Mouse (Mus musculus): ENCODE measurements around the gene Rhbg. TPM values are rescaled to one million over a fixed set of nuclear protein-coding genes. Genes with fewer than 3 reads are reported as not detected.
A peak's percentile ranks its signal among the peaks of the same experiment; 100 is the strongest.
"Not testable (repeated sequence)": the region's sequence is repeated elsewhere in the genome, so short reads cannot be mapped to it uniquely, and the experiment has no call there.

The Rhbg gene
- polyA plus RNA-seq (2016; fragmentation: Nextera tagmentation; extraction: Ambion mirVana) = 0.64 and 1.3 TPM in 2 replicates

GRCm38 (mm10) chr3:88254268-88254926 is at the start of gene Rhbg:
Rhbg (minus strand) TSS chr3:88254709.
- H3K27ac ChIP-seq = no peak within 1 kb of the TSS
- H3K36me3 ChIP-seq = no peaks in the 10 kb centered on the region
- peak within 1 kb of the TSS; percentile 57 for H3K4me2 ChIP-seq (replicated peaks)
- H3K9ac ChIP-seq = peak within 1 kb of the TSS; percentile 39; the same call in 1 of the 2 replicates
- peak within 1 kb of the TSS; percentile 31 for H3K4me3 ChIP-seq
- H3K4me1 ChIP-seq = no peaks in the 10 kb centered on the region
- H3K27me3 ChIP-seq = peaks cover 43% of the 10 kb centered on the region
- 3% methylated on average over 34 of the region's 34 CpGs for WGBS
- H3K9me3 ChIP-seq = no peaks in the 10 kb centered on the region
- ATAC-seq (ENCODE audit: insufficient number of reproducible peaks, insufficient read depth, low FRiP score, low TSS enrichment) = no peak

- 95% methylated on average over 1 of the region's 1 CpGs for WGBS
- ATAC-seq (ENCODE audit: insufficient number of reproducible peaks, insufficient read depth, low FRiP score, low TSS enrichment) = no peak
- H3K4me1 ChIP-seq = peaks cover 14% of the 10 kb centered on the region
- H3K4me3 ChIP-seq = no peak overlapping the region
- H3K9me3 ChIP-seq = no peaks in the 10 kb centered on the region
- no peak overlapping the region for H3K4me2 ChIP-seq (replicated peaks)
- H3K27ac ChIP-seq = no peak overlapping the region
- no peak overlapping the region for H3K9ac ChIP-seq
- H3K27me3 ChIP-seq = no peaks in the 10 kb centered on the region
- peaks cover 48% of the 10 kb centered on the region for H3K36me3 ChIP-seq
Measured at GRCm38 (mm10) chr3:88299172-88299571, 44.7 kb upstream of the Rhbg start.

GRCm38 (mm10) chr3:88297321-88297851 is 42.9 kb upstream of the Rhbg start:
- Histone ChIP-seq H3K4me1 (peaks cover 14% of the 10 kb centered on the region), H3K36me3 (peaks cover 32% of the 10 kb centered on the region), H3K9ac (peak overlapping the region; percentile 84), H3K27ac (peak overlapping the region; percentile 94), H3K27me3 (no peaks in the 10 kb centered on the region), H3K4me3 (peak overlapping the region; percentile 78), H3K9me3 (no peaks in the 10 kb centered on the region), H3K4me2 (replicated peaks) (peak overlapping the region; percentile 85)
- under 1% methylated on average over 30 of the region's 30 CpGs for WGBS
- ATAC-seq (ENCODE audit: insufficient number of reproducible peaks, insufficient read depth, low FRiP score, low TSS enrichment) = no peak

GRCm38 (mm10) chr3:88296561-88297318 is 42.2 kb upstream of the Rhbg start, which contains the start of the genes Tsacc and Cct3:
Tsacc (minus strand) TSS chr3:88296999.
Cct3 (plus strand) TSS chr3:88297116.
- peak; percentile 100 for ATAC-seq (ENCODE audit: insufficient number of reproducible peaks, insufficient read depth, low FRiP score, low TSS enrichment)
- Histone ChIP-seq H3K4me2 (replicated peaks) (peak within 1 kb of the TSS; percentile 85), H3K4me1 (peaks cover 14% of the 10 kb centered on the region), H3K27ac (peak within 1 kb of the TSS; percentile 94), H3K9me3 (no peaks in the 10 kb centered on the region), H3K27me3 (no peaks in the 10 kb centered on the region), H3K9ac (peak within 1 kb of the TSS; percentile 84), H3K36me3 (peaks cover 27% of the 10 kb centered on the region), H3K4me3 (peak within 1 kb of the TSS; percentile 78)
- 1% methylated on average over 44 of the region's 44 CpGs for WGBS

GRCm38 (mm10) chr3:88296110-88296560 is 41.6 kb upstream of the Rhbg start:
- Histone ChIP-seq H3K4me2 (replicated peaks) (peak overlapping the region; percentile 59), H3K9me3 (no peaks in the 10 kb centered on the region), H3K27me3 (no peaks in the 10 kb centered on the region), H3K36me3 (peaks cover 21% of the 10 kb centered on the region), H3K9ac (peak overlapping the region; percentile 51), H3K4me3 (peak overlapping the region; percentile 78), H3K4me1 (peaks cover 14% of the 10 kb centered on the region), H3K27ac (peak overlapping the region; percentile 90)
- peak; percentile 19; the same call in 1 of the 2 replicates for ATAC-seq (ENCODE audit: insufficient number of reproducible peaks, insufficient read depth, low FRiP score, low TSS enrichment)
- 2% methylated on average over 12 of the region's 12 CpGs for WGBS

DNA sequence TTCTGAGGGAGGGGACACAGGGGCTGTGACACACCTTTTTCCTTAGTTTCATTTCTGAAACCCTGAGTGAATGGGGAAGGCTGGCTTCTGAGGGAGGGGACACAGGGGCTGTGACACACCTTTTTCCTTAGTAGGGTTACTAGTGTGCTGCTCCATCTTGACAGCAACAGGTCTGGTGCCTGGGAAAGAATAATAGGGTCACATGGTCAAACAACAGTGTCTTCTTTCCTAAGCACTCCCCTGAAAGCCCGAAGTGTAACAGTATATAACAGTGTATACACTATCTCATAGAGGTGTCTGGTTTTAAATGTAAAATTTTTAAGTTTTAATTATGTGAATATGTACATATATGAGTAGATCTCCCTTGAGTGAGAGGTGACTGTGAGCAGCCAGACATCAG is 40.8 kb upstream of the Rhbg start:
- ATAC-seq (ENCODE audit: insufficient number of reproducible peaks, insufficient read depth, low FRiP score, low TSS enrichment); H3K9ac ChIP-seq; H3K27me3 ChIP-seq; H3K9me3 ChIP-seq; H3K27ac ChIP-seq: not testable (repeated sequence)
- peak overlapping the region; percentile 59 for H3K4me2 ChIP-seq (replicated peaks)
- WGBS = 78% methylated on average over 1 of the region's 1 CpGs
- peaks cover 14% of the 10 kb centered on the region for H3K4me1 ChIP-seq
- H3K36me3 ChIP-seq = peaks cover 12% of the 10 kb centered on the region
- H3K4me3 ChIP-seq = peak overlapping the region; percentile 78; the same call in 1 of the 2 replicates

DNA sequence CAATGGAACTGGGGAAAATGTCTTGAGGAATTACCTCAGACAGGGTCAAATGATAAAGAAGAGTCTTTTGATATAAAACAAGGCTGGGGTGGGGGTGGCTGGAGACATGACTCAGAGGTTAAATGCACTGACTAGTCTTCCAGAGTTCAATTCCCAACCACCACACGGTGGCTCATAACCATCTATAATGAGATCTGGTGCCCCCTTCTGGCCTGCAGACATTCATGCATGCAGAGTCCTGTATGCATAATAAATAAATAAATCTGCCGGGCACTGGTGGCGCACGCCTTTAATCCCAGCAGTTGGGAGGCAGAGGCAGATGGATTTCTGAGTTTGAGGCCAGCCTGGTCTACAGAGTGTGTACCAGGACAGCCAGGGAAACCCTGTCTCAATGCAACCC is 37.5 kb upstream of the Rhbg start:
- Histone ChIP-seq H3K4me1 (0 out of 2 replicates have a peak, but pooled peaks cover 4% of the 10 kb centered on the region), H3K27me3 (no peaks in the 10 kb centered on the region)
- 52% methylated on average over 4 of the region's 4 CpGs for WGBS

DNA sequence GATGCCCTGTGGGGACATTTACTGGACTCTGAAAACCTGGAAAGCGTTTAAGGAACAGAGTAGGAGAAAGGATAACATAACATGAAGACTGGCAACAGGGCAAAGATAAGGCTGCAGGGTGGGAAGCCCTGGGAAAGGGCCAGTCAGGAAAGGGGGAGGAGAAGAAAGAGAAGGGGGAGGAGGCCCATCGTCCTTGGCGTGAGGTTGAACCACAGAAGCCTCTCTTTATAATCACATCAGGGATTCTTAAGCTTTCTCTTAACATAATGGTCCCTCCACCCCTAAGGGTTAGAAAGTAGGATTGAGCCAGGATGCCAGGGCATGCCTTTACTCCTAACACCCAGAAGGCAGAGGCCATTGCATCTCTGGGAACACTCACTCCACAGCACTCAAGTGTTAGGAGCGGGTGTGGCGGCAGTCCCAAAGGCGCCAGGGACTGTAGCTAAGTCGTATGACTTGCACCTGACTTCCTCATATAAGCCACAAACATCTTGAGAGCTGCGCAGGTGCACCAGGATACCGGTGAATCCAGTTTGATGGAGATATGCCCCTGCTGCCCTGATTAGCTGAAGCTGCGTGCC is 33.7 kb upstream of the Rhbg start:
- not testable (repeated sequence) for H3K27me3 ChIP-seq; H3K9ac ChIP-seq; H3K4me3 ChIP-seq; ATAC-seq (ENCODE audit: insufficient number of reproducible peaks, insufficient read depth, low FRiP score, low TSS enrichment); H3K27ac ChIP-seq; H3K4me2 ChIP-seq (replicated peaks); H3K4me1 ChIP-seq; H3K36me3 ChIP-seq; H3K9me3 ChIP-seq
- WGBS = 88% methylated on average over 10 of the region's 10 CpGs

More for the DNA sequence above, 37.5 kb upstream of the Rhbg start:
- Histone ChIP-seq H3K9ac (no peak overlapping the region), H3K9me3 (no peaks in the 10 kb centered on the region), H3K36me3 (no peaks in the 10 kb centered on the region), H3K4me2 (replicated peaks) (no peak overlapping the region), H3K4me3 (no peak overlapping the region), H3K27ac (no peak overlapping the region)
- ATAC-seq (ENCODE audit: insufficient number of reproducible peaks, insufficient read depth, low FRiP score, low TSS enrichment) = no peak

DNA sequence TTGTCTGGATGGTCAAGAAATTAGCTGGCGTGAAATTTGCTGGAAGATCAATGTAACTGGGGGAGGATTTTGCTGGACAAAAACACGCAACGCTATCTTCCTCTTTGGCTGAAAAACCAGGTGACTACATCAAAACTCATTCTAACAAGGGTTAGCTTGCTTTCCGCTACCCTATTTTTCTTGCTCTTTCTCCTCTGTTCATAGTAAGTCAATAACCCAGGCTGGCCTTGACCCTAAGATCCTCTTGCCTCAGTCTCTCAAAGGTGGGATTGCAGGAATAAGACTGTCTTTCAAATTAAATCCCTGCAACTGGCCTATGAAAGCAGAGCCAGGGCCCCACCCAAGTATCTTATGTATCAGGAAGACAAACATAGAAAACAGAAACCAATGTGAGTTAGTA is 32.6 kb upstream of the Rhbg start, which contains the start of gene Gm38392:
Gm38392 (minus strand) TSS at position 101 of the 400 bp plus-strand sequence.
- Histone ChIP-seq H3K9ac (no peak within 1 kb of the TSS), H3K27me3 (no peaks in the 10 kb centered on the region), H3K36me3 (no peaks in the 10 kb centered on the region), H3K27ac (no peak within 1 kb of the TSS), H3K4me3 (no peak within 1 kb of the TSS), H3K4me1 (no peaks in the 10 kb centered on the region), H3K9me3 (no peaks in the 10 kb centered on the region), H3K4me2 (replicated peaks) (no peak within 1 kb of the TSS)
- ATAC-seq (ENCODE audit: insufficient number of reproducible peaks, insufficient read depth, low FRiP score, low TSS enrichment) = no peak
- 98% methylated on average over 4 of the region's 4 CpGs for WGBS

- H3K4me1 ChIP-seq; H3K4me3 ChIP-seq; H3K9me3 ChIP-seq; H3K27me3 ChIP-seq; H3K4me2 ChIP-seq (replicated peaks); ATAC-seq (ENCODE audit: insufficient number of reproducible peaks, insufficient read depth, low FRiP score, low TSS enrichment); H3K9ac ChIP-seq; H3K36me3 ChIP-seq; H3K27ac ChIP-seq: not testable (repeated sequence)
- 60% methylated on average over 2 of the region's 2 CpGs for WGBS
Measured at GRCm38 (mm10) chr3:88285565-88285895, 31.0 kb upstream of the Rhbg start.

DNA sequence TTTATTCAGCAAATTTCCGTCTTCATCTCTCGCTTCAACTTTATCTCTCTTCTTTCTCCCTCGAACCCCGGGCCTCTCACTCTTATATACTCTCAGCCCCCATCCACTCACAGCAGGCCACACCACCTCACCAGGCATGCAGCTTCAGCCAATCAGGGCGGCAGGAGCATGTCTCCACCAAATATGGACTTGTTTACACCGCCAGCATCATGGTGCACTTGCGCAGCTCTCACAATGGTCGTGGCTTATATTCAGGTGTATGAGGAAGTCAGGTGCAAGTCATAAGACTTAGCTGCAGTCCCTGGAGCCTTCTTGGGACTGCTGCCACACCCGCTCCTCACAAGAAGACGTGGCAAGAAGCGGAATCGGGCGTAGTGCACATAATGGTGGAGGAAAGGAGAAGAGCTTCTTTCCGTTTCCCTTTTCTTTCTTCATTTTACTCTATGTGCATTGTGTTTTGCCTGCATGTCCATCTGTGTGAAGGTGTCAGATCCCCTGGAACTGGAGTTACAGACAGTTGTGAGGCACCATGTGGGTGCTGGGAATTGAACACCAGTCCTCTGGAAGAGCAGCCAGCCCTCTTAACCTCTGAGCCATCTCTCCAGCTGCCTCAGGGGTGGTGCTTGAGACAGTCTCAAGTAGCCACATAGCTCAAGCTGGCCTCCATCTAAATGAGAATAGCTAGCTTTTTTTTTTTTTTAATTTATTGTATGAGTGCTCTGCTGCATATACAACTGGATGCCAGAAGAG is 30.5 kb upstream of the Rhbg start:
- H3K4me2 ChIP-seq (replicated peaks); H3K4me1 ChIP-seq; ATAC-seq (ENCODE audit: insufficient number of reproducible peaks, insufficient read depth, low FRiP score, low TSS enrichment); H3K4me3 ChIP-seq; H3K27me3 ChIP-seq; H3K9ac ChIP-seq; H3K27ac ChIP-seq; H3K9me3 ChIP-seq; H3K36me3 ChIP-seq: not testable (repeated sequence)
- 95% methylated on average over 14 of the region's 14 CpGs for WGBS

Data from embryonic facial prominence, embryonic 12.5 days (tissue).